Mouse (Mus musculus): Measurements from ENCODE around the gene Ccdc34. TPM values are rescaled to one million over a fixed set of nuclear protein-coding genes. Genes with fewer than 3 reads are reported as not detected.

The Ccdc34 gene
- polyA plus RNA-seq, 1 experiment: not detected

DNA sequence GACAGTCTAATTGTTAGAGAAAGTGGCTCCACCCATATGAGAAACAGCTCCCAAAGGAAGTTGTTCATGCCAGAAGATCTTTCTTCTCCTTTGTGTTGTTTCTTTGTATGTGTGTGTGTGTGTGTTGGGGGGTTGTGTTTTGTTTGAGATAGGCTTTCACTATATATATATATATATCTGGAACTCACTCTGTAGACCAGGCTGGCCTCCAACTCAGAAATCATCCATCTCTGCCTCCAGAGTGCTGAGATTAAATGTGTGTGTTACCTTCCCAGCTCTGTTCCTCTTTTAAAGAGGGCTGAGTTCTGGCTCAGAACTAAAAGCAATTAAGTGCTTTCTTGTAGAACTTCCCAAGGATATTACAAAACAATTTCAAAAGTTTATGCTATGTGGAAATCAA lies 8.2 kb upstream of the Ccdc34 start:
- H3K27ac ChIP-seq (ENCODE audit: insufficient read depth, low read depth, low read length): no peak overlapping the region
- TF ChIP-seq POLR2A (IDR thresholded peaks at IDR 0.05; ENCODE audit: insufficient read depth, low read depth, low read length) (no peak), CTCF (IDR thresholded peaks at IDR 0.05; ENCODE audit: insufficient read depth, low read depth, low read length) (no peak)
- no peaks in the 10 kb centered on the region for H3K4me1 ChIP-seq (ENCODE audit: control insufficient read depth, insufficient read depth, low read length)
- H3K4me3 ChIP-seq (ENCODE audit: insufficient read depth, low read depth, low read length): no peak overlapping the region

DNA sequence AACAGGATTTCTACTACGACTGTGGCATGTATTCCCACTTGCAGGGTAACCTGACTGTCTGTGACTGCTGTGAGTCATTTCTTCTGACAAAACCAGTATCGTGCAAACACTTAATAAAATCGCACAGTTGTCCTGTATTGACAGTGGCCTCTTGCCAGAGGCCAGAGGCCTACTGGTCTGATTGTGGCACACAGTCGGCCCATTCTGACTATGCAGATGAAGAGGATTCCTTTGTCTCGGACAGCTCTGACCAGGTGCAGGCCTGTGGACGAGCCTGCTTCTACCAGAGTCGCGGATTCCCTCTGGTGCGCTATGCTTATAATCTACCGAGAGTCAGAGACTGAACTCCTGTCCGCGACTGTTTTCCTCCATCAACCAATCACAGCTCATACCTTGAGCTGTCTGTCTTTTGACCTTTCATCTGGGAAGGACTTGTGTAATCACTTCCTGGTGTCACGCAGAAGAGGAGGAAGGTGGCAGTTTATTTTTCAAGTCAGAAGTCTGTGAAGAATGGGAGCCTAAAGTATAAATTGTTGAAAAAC lies 5.4 kb upstream of the Ccdc34 start:
- WGBS: 86% methylated on average over 13 of the region's 13 CpGs
- Histone ChIP-seq H3K4me3 (ENCODE audit: insufficient read depth, low read depth, low read length) (no peak overlapping the region), H3K4me1 (ENCODE audit: control insufficient read depth, insufficient read depth, low read length) (no peaks in the 10 kb centered on the region), H3K27ac (ENCODE audit: insufficient read depth, low read depth, low read length) (no peak overlapping the region)
- TF ChIP-seq POLR2A (IDR thresholded peaks at IDR 0.05; ENCODE audit: insufficient read depth, low read depth, low read length): no peak
- TF ChIP-seq CTCF (IDR thresholded peaks at IDR 0.05; ENCODE audit: insufficient read depth, low read depth, low read length): no peak

DNA sequence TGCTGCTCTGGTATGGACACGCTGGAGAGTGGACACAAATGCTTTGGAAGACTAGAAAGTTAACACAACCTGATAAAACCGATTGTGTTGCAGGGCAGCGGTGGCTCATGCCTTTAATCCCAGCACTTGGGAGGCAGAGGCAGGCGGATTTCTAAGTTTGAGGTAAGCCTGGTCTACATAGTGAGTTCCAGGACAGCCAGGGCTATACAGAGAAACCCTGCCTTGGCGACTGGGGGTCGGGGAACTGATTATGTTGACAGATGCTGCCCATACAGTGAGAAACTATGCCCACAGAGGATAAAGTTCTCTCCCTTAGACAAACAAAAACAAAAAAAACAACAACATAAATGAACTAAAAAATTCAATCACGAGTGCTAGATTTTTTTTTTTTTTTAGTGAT lies 530 bp upstream of the Ccdc34 start:
- Histone ChIP-seq H3K4me3 (ENCODE audit: insufficient read depth, low read depth, low read length) (peak overlapping the region; percentile 88), H3K4me1 (ENCODE audit: control insufficient read depth, insufficient read depth, low read length) (no peaks in the 10 kb centered on the region), H3K27ac (ENCODE audit: insufficient read depth, low read depth, low read length) (no peak overlapping the region)
- TF ChIP-seq POLR2A (IDR thresholded peaks at IDR 0.05; ENCODE audit: insufficient read depth, low read depth, low read length) (no peak), CTCF (IDR thresholded peaks at IDR 0.05; ENCODE audit: insufficient read depth, low read depth, low read length) (no peak)
- 40% methylated on average over 7 of the region's 7 CpGs for WGBS

GRCm38 (mm10) chr2:110019656-110020055 lies 2.0 kb downstream of the Ccdc34 start:
- no peak for TF ChIP-seq CTCF (IDR thresholded peaks at IDR 0.05; ENCODE audit: insufficient read depth, low read depth, low read length)
- TF ChIP-seq POLR2A (IDR thresholded peaks at IDR 0.05; ENCODE audit: insufficient read depth, low read depth, low read length): no peak
- Histone ChIP-seq H3K27ac (ENCODE audit: insufficient read depth, low read depth, low read length) (no peak overlapping the region), H3K4me1 (ENCODE audit: control insufficient read depth, insufficient read depth, low read length) (no peaks in the 10 kb centered on the region), H3K4me3 (ENCODE audit: insufficient read depth, low read depth, low read length) (no peak overlapping the region)
- 53% methylated on average over 4 of the region's 4 CpGs for WGBS

- 91% methylated on average over 1 of the region's 1 CpGs for WGBS
- H3K27ac ChIP-seq (ENCODE audit: insufficient read depth, low read depth, low read length): no peak overlapping the region
- no peaks in the 10 kb centered on the region for H3K4me1 ChIP-seq (ENCODE audit: control insufficient read depth, insufficient read depth, low read length)
- H3K4me3 ChIP-seq (ENCODE audit: insufficient read depth, low read depth, low read length): no peak overlapping the region
- TF ChIP-seq CTCF (IDR thresholded peaks at IDR 0.05; ENCODE audit: insufficient read depth, low read depth, low read length) (no peak), POLR2A (IDR thresholded peaks at IDR 0.05; ENCODE audit: insufficient read depth, low read depth, low read length) (no peak)
These were observed 2.8 kb downstream of the Ccdc34 start for GRCm38 (mm10) chr2:110020430-110020829.

- H3K4me1 ChIP-seq (ENCODE audit: control insufficient read depth, insufficient read depth, low read length): no peaks in the 10 kb centered on the region
- TF ChIP-seq POLR2A (IDR thresholded peaks at IDR 0.05; ENCODE audit: insufficient read depth, low read depth, low read length): no peak
- no peak for TF ChIP-seq CTCF (IDR thresholded peaks at IDR 0.05; ENCODE audit: insufficient read depth, low read depth, low read length)
- no peak overlapping the region for H3K4me3 ChIP-seq (ENCODE audit: insufficient read depth, low read depth, low read length)
- H3K27ac ChIP-seq (ENCODE audit: insufficient read depth, low read depth, low read length): no peak overlapping the region
- 81% methylated on average over 4 of the region's 4 CpGs for WGBS
These were observed 18.6 kb downstream of the Ccdc34 start for GRCm38 (mm10) chr2:110036265-110036664.

GRCm38 (mm10) chr2:110036665-110037064 lies 19.0 kb downstream of the Ccdc34 start:
- Histone ChIP-seq H3K27ac (ENCODE audit: insufficient read depth, low read depth, low read length) (no peak overlapping the region), H3K4me1 (ENCODE audit: control insufficient read depth, insufficient read depth, low read length) (no peaks in the 10 kb centered on the region), H3K4me3 (ENCODE audit: insufficient read depth, low read depth, low read length) (no peak overlapping the region)
- TF ChIP-seq CTCF (IDR thresholded peaks at IDR 0.05; ENCODE audit: insufficient read depth, low read depth, low read length) (no peak), POLR2A (IDR thresholded peaks at IDR 0.05; ENCODE audit: insufficient read depth, low read depth, low read length) (no peak)
- WGBS: 80% methylated on average over 4 of the region's 4 CpGs

DNA sequence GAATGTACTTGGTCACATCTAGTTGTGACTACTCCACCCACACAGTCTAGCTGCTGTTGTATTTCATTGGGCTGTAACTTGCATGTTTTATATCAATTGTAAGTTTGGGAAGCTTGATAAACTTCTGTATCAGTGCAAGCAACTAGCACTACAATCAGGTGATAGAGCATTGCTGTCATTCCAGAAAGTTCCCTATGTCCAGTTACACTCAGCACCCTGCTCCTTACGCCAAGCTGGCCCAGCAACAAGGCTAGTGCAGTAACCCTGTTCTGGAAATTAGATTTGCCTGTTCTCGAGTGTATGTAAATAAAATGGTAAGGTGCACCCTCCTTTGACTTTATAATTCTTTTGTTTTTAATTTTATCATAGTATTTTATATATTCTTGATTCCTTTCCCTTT lies 19.6 kb downstream of the Ccdc34 start:
- TF ChIP-seq POLR2A (IDR thresholded peaks at IDR 0.05; ENCODE audit: insufficient read depth, low read depth, low read length) (no peak), CTCF (IDR thresholded peaks at IDR 0.05; ENCODE audit: insufficient read depth, low read depth, low read length) (no peak)
- H3K4me3 ChIP-seq (ENCODE audit: insufficient read depth, low read depth, low read length): no peak overlapping the region
- no peaks in the 10 kb centered on the region for H3K4me1 ChIP-seq (ENCODE audit: control insufficient read depth, insufficient read depth, low read length)
- WGBS: 94% methylated on average over 2 of the region's 2 CpGs
- no peak overlapping the region for H3K27ac ChIP-seq (ENCODE audit: insufficient read depth, low read depth, low read length)

- no peak for TF ChIP-seq POLR2A (IDR thresholded peaks at IDR 0.05; ENCODE audit: insufficient read depth, low read depth, low read length)
- no peak for TF ChIP-seq CTCF (IDR thresholded peaks at IDR 0.05; ENCODE audit: insufficient read depth, low read depth, low read length)
- H3K4me3 ChIP-seq (ENCODE audit: insufficient read depth, low read depth, low read length): no peak overlapping the region
- no peak overlapping the region for H3K27ac ChIP-seq (ENCODE audit: insufficient read depth, low read depth, low read length)
- WGBS: 61% methylated on average over 5 of the region's 5 CpGs
- H3K4me1 ChIP-seq (ENCODE audit: control insufficient read depth, insufficient read depth, low read length): no peaks in the 10 kb centered on the region
These were observed 20.7 kb downstream of the Ccdc34 start for GRCm38 (mm10) chr2:110038341-110038740.

All from olfactory bulb, adult 2 months (tissue).